Mouse (Mus musculus) testis, adult 2 months (tissue): ENCODE measurements at regions not wholly inside any gene's neighbourhood (a gene's known extent, or its start where the extent isn't known, plus 50 kb on each side); places are given as distances from the start of the nearest gene placed in this dataset.

ENCODE experiments used
- H3K27ac ChIP-seq: fragments of 200-500 bp; 2 replicates; pipeline ENCODE4 v1.5.1; 2012; ENCODE audit warnings: low read depth, low read length; ENCODE audit not compliant: control insufficient read depth, insufficient read depth
- H3K27me3 ChIP-seq: fragments of 200-500 bp; 2 replicates; pipeline ENCODE4 v1.6.1; 2012; ENCODE audit warnings: mild to moderate bottlenecking, low read length, moderate library complexity; ENCODE audit not compliant: control insufficient read depth, insufficient read depth
- H3K36me3 ChIP-seq: fragments of 200-500 bp; 2 replicates; pipeline ENCODE4 v1.6.1; 2012; ENCODE audit warnings: mild to moderate bottlenecking, low read length; ENCODE audit not compliant: control insufficient read depth, insufficient read depth
- H3K4me1 ChIP-seq: fragments of 200-500 bp; 2 replicates; pipeline ENCODE4 v1.6.1; 2012; ENCODE audit warnings: low read length; ENCODE audit not compliant: control insufficient read depth, insufficient read depth
- H3K4me3 ChIP-seq: fragments of 200-500 bp; 2 replicates; pipeline ENCODE4 v1.5.1; 2012; ENCODE audit warnings: low read depth, mild to moderate bottlenecking, low read length, moderate library complexity, mixed read lengths; ENCODE audit not compliant: control insufficient read depth
- CTCF ChIP-seq: fragments of 200-500 bp; IDR thresholded peaks from 2 replicates; pipeline ENCODE4 v1.5.1; 2012; ENCODE audit warnings: low read depth, mild to moderate bottlenecking, inconsistent platforms, low read length, moderate library complexity; ENCODE audit not compliant: control insufficient read depth, insufficient read depth, insufficient replicate concordance
- POLR2A ChIP-seq: fragments of 200-500 bp; IDR thresholded peaks from 2 replicates; pipeline ENCODE4 v1.6.1; 2012; ENCODE audit warnings: low read depth, mild to moderate bottlenecking, inconsistent platforms, low read length, moderate library complexity; ENCODE audit not compliant: control insufficient read depth

- no peak overlapping the region for H3K4me3 ChIP-seq
- no peak overlapping the region for H3K27ac ChIP-seq
- no peaks in the 10 kb centered on the region for H3K27me3 ChIP-seq
- TF ChIP-seq POLR2A: no peak
- TF ChIP-seq CTCF: no peak
- H3K4me1 ChIP-seq: no peaks in the 10 kb centered on the region
- H3K36me3 ChIP-seq: no peaks in the 10 kb centered on the region
Measured at GRCm38 (mm10) chr3:80050920-80051319, 166.6 kb downstream of the Fam198b start.

- Histone ChIP-seq H3K4me3 (no peak overlapping the region), H3K36me3 (no peaks in the 10 kb centered on the region), H3K4me1 (no peaks in the 10 kb centered on the region), H3K27ac (no peak overlapping the region), H3K27me3 (no peaks in the 10 kb centered on the region)
- no peak for TF ChIP-seq POLR2A
- no peak for TF ChIP-seq CTCF
Measured at GRCm38 (mm10) chr3:80051963-80052362, 167.6 kb downstream of the Fam198b start.

- H3K4me1 ChIP-seq: no peaks in the 10 kb centered on the region
- TF ChIP-seq POLR2A: no peak
- H3K36me3 ChIP-seq: no peaks in the 10 kb centered on the region
- H3K27ac ChIP-seq: no peak overlapping the region
- H3K27me3 ChIP-seq: no peaks in the 10 kb centered on the region
- H3K4me3 ChIP-seq: no peak overlapping the region
Measured at GRCm38 (mm10) chr3:80052879-80053278, 168.5 kb downstream of the Fam198b start.

- Histone ChIP-seq H3K4me1 (no peaks in the 10 kb centered on the region), H3K4me3 (no peak overlapping the region), H3K27me3 (no peaks in the 10 kb centered on the region), H3K27ac (no peak overlapping the region), H3K36me3 (no peaks in the 10 kb centered on the region)
- TF ChIP-seq CTCF (no peak), POLR2A (no peak)
Measured at GRCm38 (mm10) chr3:80053435-80053834, 169.1 kb downstream of the Fam198b start.

GRCm38 (mm10) chr3:80056636-80057350 lies 172.5 kb downstream of the Fam198b start:
- Histone ChIP-seq H3K27me3 (no peaks in the 10 kb centered on the region), H3K4me1 (no peaks in the 10 kb centered on the region), H3K36me3 (no peaks in the 10 kb centered on the region), H3K4me3 (no peak overlapping the region), H3K27ac (0 out of 2 replicates have a peak overlapping the region, but pooled peaks have one; percentile 29)
- TF ChIP-seq POLR2A (no peak), CTCF (no peak)

GRCm38 (mm10) chr3:80058722-80059121 lies 174.4 kb downstream of the Fam198b start:
- Histone ChIP-seq H3K4me1 (no peaks in the 10 kb centered on the region), H3K36me3 (no peaks in the 10 kb centered on the region), H3K4me3 (no peak overlapping the region), H3K27ac (no peak overlapping the region), H3K27me3 (no peaks in the 10 kb centered on the region)
- TF ChIP-seq CTCF: no peak

GRCm38 (mm10) chr3:80070726-80071125 lies 186.4 kb downstream of the Fam198b start:
- Histone ChIP-seq H3K4me3 (no peak overlapping the region), H3K27ac (no peak overlapping the region), H3K4me1 (no peaks in the 10 kb centered on the region), H3K27me3 (no peaks in the 10 kb centered on the region), H3K36me3 (no peaks in the 10 kb centered on the region)
- no peak for TF ChIP-seq POLR2A
- no peak for TF ChIP-seq CTCF
